Mouse (Mus musculus) brain, adult 2 months (tissue): ENCODE measurements around the gene Gm13769.
"Not testable (repeated sequence)": the region's sequence is repeated elsewhere in the genome, so short reads cannot be mapped to it uniquely, and the experiment has no call there.

Experiments used
- DNase-seq: peaks from one replicate; pipeline ENCODE4 v3.0.0; 2011; ENCODE audit warnings: low read depth, low spot score

The Gm13769 gene

GRCm38 (mm10) chr2:90321900-90322299 is at the start of gene Gm13769:
TSS of gene Gm13769 (plus strand) at chr2:90322200.
- DNase-seq: not testable (repeated sequence)

- DNase-seq: no peak
Observed at GRCm38 (mm10) chr2:90292741-90293140, 29.3 kb upstream of the Gm13769 start, which contains the start of gene Olfr1272. TSS of gene Olfr1272 (minus strand) at chr2:90292841.

DNA sequence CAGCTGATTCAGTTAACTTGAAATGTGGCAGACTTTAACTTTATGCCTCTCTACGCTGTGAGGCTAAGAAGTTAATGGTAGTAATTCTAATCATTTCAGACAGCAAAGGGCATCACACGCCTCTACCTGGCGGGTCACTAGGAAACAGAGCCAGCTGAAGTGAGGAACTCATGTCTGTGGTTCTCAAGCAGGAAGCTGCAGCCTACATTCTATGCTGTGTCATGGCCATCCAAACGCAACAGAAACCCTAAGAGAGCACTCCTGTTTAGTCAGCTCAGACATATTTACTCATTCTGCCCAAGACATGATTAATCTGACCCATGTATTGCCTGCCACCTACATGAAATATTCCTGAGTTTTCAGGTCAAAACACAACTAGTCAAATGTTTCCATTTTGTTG is 24.7 kb downstream of the Gm13769 start:
- not testable (repeated sequence) for DNase-seq

- DNase-seq: not testable (repeated sequence)
Observed at GRCm38 (mm10) chr2:90351047-90351446, 29.0 kb downstream of the Gm13769 start.

DNA sequence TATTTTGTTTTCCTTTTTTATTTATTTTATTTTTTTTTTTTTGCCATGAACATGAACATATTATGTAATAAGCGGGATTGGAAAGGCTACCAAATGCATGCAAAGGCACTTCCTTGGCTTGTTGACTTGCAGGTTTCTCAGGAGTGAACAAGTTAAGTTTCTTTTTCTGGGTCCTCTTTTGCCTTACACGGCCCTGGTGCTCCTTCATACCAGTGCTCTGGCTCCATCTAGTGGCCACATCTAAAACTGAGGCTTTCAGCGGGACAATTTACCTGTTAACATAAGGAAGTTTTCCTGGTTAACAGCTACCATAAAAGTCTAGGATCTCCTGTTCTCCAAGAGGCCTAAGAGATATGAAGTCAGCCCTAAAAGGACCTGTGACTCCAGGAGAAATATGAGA is 29.5 kb downstream of the Gm13769 start:
- not testable (repeated sequence) for DNase-seq

GRCm38 (mm10) chr2:90359229-90359628 is 37.2 kb downstream of the Gm13769 start:
- DNase-seq: not testable (repeated sequence)

GRCm38 (mm10) chr2:90360199-90360598 is 38.2 kb downstream of the Gm13769 start:
- not testable (repeated sequence) for DNase-seq
